Mouse (Mus musculus): Measurements from ENCODE around the gene Zbtb37. TPM values are rescaled to one million over a fixed set of nuclear protein-coding genes. Genes with fewer than 3 reads are reported as not detected.

Zbtb37 gene
- polyA plus RNA-seq, 1 experiment from 2014 or later = 1.9 TPM

GRCm38 (mm10) chr1:161025410-161026210 lies 9.0 kb downstream of the Zbtb37 start:
- Histone ChIP-seq H3K4me2 (ENCODE audit: low read depth, low read length) (no peak overlapping the region), H3K4me3 (ENCODE audit: low read depth, low read length) (no peak overlapping the region), H3K36me3 (ENCODE audit: control insufficient read depth, insufficient read depth) (no peaks in the 10 kb centered on the region), H3K9ac (ENCODE audit: low read depth, low read length) (no peak overlapping the region), H3K4me1 (ENCODE audit: control insufficient read depth, low read depth, low read length) (no peaks in the 10 kb centered on the region), H3K9me3 (replicated peaks; ENCODE audit: control insufficient read depth, low read length) (no peaks in the 10 kb centered on the region), H3K27ac (ENCODE audit: low read length) (no peak overlapping the region), H3K27me3 (ENCODE audit: control insufficient read depth, insufficient read depth, low read depth, low read length) (no peaks in the 10 kb centered on the region)
- 79% methylated on average over 5 of the region's 5 CpGs for WGBS (ENCODE audit: insufficient replicate concordance)
- ATAC-seq (ENCODE audit: low read depth) = no peak

- H3K4me2 ChIP-seq (ENCODE audit: low read depth, low read length) = no peak overlapping the region
- 82% methylated on average over 14 of the region's 14 CpGs for WGBS (ENCODE audit: insufficient replicate concordance)
- no peak overlapping the region for H3K9ac ChIP-seq (ENCODE audit: low read depth, low read length)
- no peak overlapping the region for H3K27ac ChIP-seq (ENCODE audit: low read length)
- H3K36me3 ChIP-seq (ENCODE audit: control insufficient read depth, insufficient read depth) = peaks cover 4% of the 10 kb centered on the region; the same call in 1 of the 2 replicates
- H3K4me1 ChIP-seq (ENCODE audit: control insufficient read depth, low read depth, low read length) = no peaks in the 10 kb centered on the region
- no peaks in the 10 kb centered on the region for H3K27me3 ChIP-seq (ENCODE audit: control insufficient read depth, insufficient read depth, low read depth, low read length)
- ATAC-seq (ENCODE audit: low read depth) = no peak
- no peaks in the 10 kb centered on the region for H3K9me3 ChIP-seq (replicated peaks; ENCODE audit: control insufficient read depth, low read length)
- H3K4me3 ChIP-seq (ENCODE audit: low read depth, low read length) = no peak overlapping the region
Measured at GRCm38 (mm10) chr1:161020051-161020450, 14.6 kb downstream of the Zbtb37 start.

GRCm38 (mm10) chr1:161016378-161016777 lies 18.3 kb downstream of the Zbtb37 start:
- H3K36me3 ChIP-seq (ENCODE audit: control insufficient read depth, insufficient read depth) = peaks cover 4% of the 10 kb centered on the region; the same call in 1 of the 2 replicates
- no peaks in the 10 kb centered on the region for H3K9me3 ChIP-seq (replicated peaks; ENCODE audit: control insufficient read depth, low read length)
- H3K4me1 ChIP-seq (ENCODE audit: control insufficient read depth, low read depth, low read length) = no peaks in the 10 kb centered on the region
- H3K4me3 ChIP-seq (ENCODE audit: low read depth, low read length) = no peak overlapping the region
- no peak overlapping the region for H3K9ac ChIP-seq (ENCODE audit: low read depth, low read length)
- H3K27me3 ChIP-seq (ENCODE audit: control insufficient read depth, insufficient read depth, low read depth, low read length) = no peaks in the 10 kb centered on the region
- no peak overlapping the region for H3K27ac ChIP-seq (ENCODE audit: low read length)
- WGBS (ENCODE audit: insufficient replicate concordance) = 58% methylated on average over 2 of the region's 2 CpGs
- ATAC-seq (ENCODE audit: low read depth) = no peak
- H3K4me2 ChIP-seq (ENCODE audit: low read depth, low read length) = no peak overlapping the region

GRCm38 (mm10) chr1:161010436-161010835 lies 24.2 kb downstream of the Zbtb37 start:
- Histone ChIP-seq H3K9ac (ENCODE audit: low read depth, low read length) (no peak overlapping the region), H3K4me2 (ENCODE audit: low read depth, low read length) (no peak overlapping the region), H3K27me3 (ENCODE audit: control insufficient read depth, insufficient read depth, low read depth, low read length) (no peaks in the 10 kb centered on the region), H3K4me3 (ENCODE audit: low read depth, low read length) (no peak overlapping the region), H3K4me1 (ENCODE audit: control insufficient read depth, low read depth, low read length) (no peaks in the 10 kb centered on the region), H3K9me3 (replicated peaks; ENCODE audit: control insufficient read depth, low read length) (no peaks in the 10 kb centered on the region), H3K27ac (ENCODE audit: low read length) (no peak overlapping the region), H3K36me3 (ENCODE audit: control insufficient read depth, insufficient read depth) (no peaks in the 10 kb centered on the region)
- ATAC-seq (ENCODE audit: low read depth) = no peak
- 79% methylated on average over 4 of the region's 4 CpGs for WGBS (ENCODE audit: insufficient replicate concordance)

GRCm38 (mm10) chr1:161008038-161008437 lies 26.6 kb downstream of the Zbtb37 start:
- 59% methylated on average over 2 of the region's 2 CpGs for WGBS (ENCODE audit: insufficient replicate concordance)
- Histone ChIP-seq H3K36me3 (ENCODE audit: control insufficient read depth, insufficient read depth) (no peaks in the 10 kb centered on the region), H3K4me3 (ENCODE audit: low read depth, low read length) (no peak overlapping the region), H3K4me1 (ENCODE audit: control insufficient read depth, low read depth, low read length) (no peaks in the 10 kb centered on the region; the same call in 1 of the 2 replicates), H3K4me2 (ENCODE audit: low read depth, low read length) (no peak overlapping the region), H3K9ac (ENCODE audit: low read depth, low read length) (no peak overlapping the region), H3K9me3 (replicated peaks; ENCODE audit: control insufficient read depth, low read length) (no peaks in the 10 kb centered on the region), H3K27ac (ENCODE audit: low read length) (no peak overlapping the region), H3K27me3 (ENCODE audit: control insufficient read depth, insufficient read depth, low read depth, low read length) (no peaks in the 10 kb centered on the region)
- ATAC-seq (ENCODE audit: low read depth) = no peak

GRCm38 (mm10) chr1:161006471-161006870 lies 28.2 kb downstream of the Zbtb37 start:
- Histone ChIP-seq H3K27me3 (ENCODE audit: control insufficient read depth, insufficient read depth, low read depth, low read length) (no peaks in the 10 kb centered on the region), H3K27ac (ENCODE audit: low read length) (no peak overlapping the region), H3K4me2 (ENCODE audit: low read depth, low read length) (no peak overlapping the region), H3K4me1 (ENCODE audit: control insufficient read depth, low read depth, low read length) (no peaks in the 10 kb centered on the region; the same call in 1 of the 2 replicates), H3K4me3 (ENCODE audit: low read depth, low read length) (no peak overlapping the region), H3K9me3 (replicated peaks; ENCODE audit: control insufficient read depth, low read length) (no peaks in the 10 kb centered on the region), H3K9ac (ENCODE audit: low read depth, low read length) (no peak overlapping the region), H3K36me3 (ENCODE audit: control insufficient read depth, insufficient read depth) (no peaks in the 10 kb centered on the region)
- 64% methylated on average over 5 of the region's 5 CpGs for whole genome bisulfite sequencing (ENCODE audit: insufficient replicate concordance)
- no peak for ATAC-seq (ENCODE audit: low read depth)

GRCm38 (mm10) chr1:161005526-161005925 lies 29.1 kb downstream of the Zbtb37 start:
- H3K9me3 ChIP-seq (replicated peaks; ENCODE audit: control insufficient read depth, low read length) = no peaks in the 10 kb centered on the region
- no peaks in the 10 kb centered on the region; the same call in 1 of the 2 replicates for H3K4me1 ChIP-seq (ENCODE audit: control insufficient read depth, low read depth, low read length)
- H3K27me3 ChIP-seq (ENCODE audit: control insufficient read depth, insufficient read depth, low read depth, low read length) = no peaks in the 10 kb centered on the region
- H3K27ac ChIP-seq (ENCODE audit: low read length) = no peak overlapping the region
- 38% methylated on average over 3 of the region's 3 CpGs for WGBS (ENCODE audit: insufficient replicate concordance)
- no peak overlapping the region for H3K4me3 ChIP-seq (ENCODE audit: low read depth, low read length)
- H3K4me2 ChIP-seq (ENCODE audit: low read depth, low read length) = no peak overlapping the region
- H3K36me3 ChIP-seq (ENCODE audit: control insufficient read depth, insufficient read depth) = no peaks in the 10 kb centered on the region
- H3K9ac ChIP-seq (ENCODE audit: low read depth, low read length) = no peak overlapping the region
- no peak for ATAC-seq (ENCODE audit: low read depth)

GRCm38 (mm10) chr1:161004942-161005341 lies 29.7 kb downstream of the Zbtb37 start:
- no peak for ATAC-seq (ENCODE audit: low read depth)
- no peak overlapping the region for H3K9ac ChIP-seq (ENCODE audit: low read depth, low read length)
- H3K4me2 ChIP-seq (ENCODE audit: low read depth, low read length) = no peak overlapping the region
- no peak overlapping the region for H3K27ac ChIP-seq (ENCODE audit: low read length)
- H3K4me3 ChIP-seq (ENCODE audit: low read depth, low read length) = no peak overlapping the region
- H3K4me1 ChIP-seq (ENCODE audit: control insufficient read depth, low read depth, low read length) = no peaks in the 10 kb centered on the region; the same call in 1 of the 2 replicates
- no peaks in the 10 kb centered on the region for H3K36me3 ChIP-seq (ENCODE audit: control insufficient read depth, insufficient read depth)
- H3K27me3 ChIP-seq (ENCODE audit: control insufficient read depth, insufficient read depth, low read depth, low read length) = no peaks in the 10 kb centered on the region
- WGBS (ENCODE audit: insufficient replicate concordance) = 72% methylated on average over 4 of the region's 4 CpGs
- no peaks in the 10 kb centered on the region for H3K9me3 ChIP-seq (replicated peaks; ENCODE audit: control insufficient read depth, low read length)

- no peaks in the 10 kb centered on the region; the same call in 1 of the 2 replicates for H3K36me3 ChIP-seq (ENCODE audit: control insufficient read depth, insufficient read depth)
- no peaks in the 10 kb centered on the region for H3K9me3 ChIP-seq (replicated peaks; ENCODE audit: control insufficient read depth, low read length)
- no peaks in the 10 kb centered on the region for H3K27me3 ChIP-seq (ENCODE audit: control insufficient read depth, insufficient read depth, low read depth, low read length)
- H3K4me2 ChIP-seq (ENCODE audit: low read depth, low read length) = no peak overlapping the region
- no peak overlapping the region for H3K9ac ChIP-seq (ENCODE audit: low read depth, low read length)
- H3K4me3 ChIP-seq (ENCODE audit: low read depth, low read length) = no peak overlapping the region
- WGBS (ENCODE audit: insufficient replicate concordance) = 55% methylated on average over 6 of the region's 6 CpGs
- no peak overlapping the region for H3K27ac ChIP-seq (ENCODE audit: low read length)
- ATAC-seq (ENCODE audit: low read depth) = no peak
- H3K4me1 ChIP-seq (ENCODE audit: control insufficient read depth, low read depth, low read length) = no peaks in the 10 kb centered on the region; the same call in 1 of the 2 replicates
Measured at GRCm38 (mm10) chr1:160993851-160994250, 40.8 kb downstream of the Zbtb37 start.
